Mouse (Mus musculus) embryonic fibroblast, embryonic 13.5 days (primary cell): Measurements from ENCODE around the gene Gsap. TPM values are rescaled to one million over a fixed set of nuclear protein-coding genes. Genes with fewer than 3 reads are reported as not detected.
"Not testable (repeated sequence)": the region's sequence is repeated elsewhere in the genome, so short reads cannot be mapped to it uniquely, and the experiment has no call there.

Experiments
- H3K27ac ChIP-seq: 2 replicates; pipeline ENCODE4 v1.5.1; 2012; ENCODE audit warnings: low read length, control low read depth, inconsistent platforms; ENCODE audit not compliant: insufficient read depth
- H3K4me1 ChIP-seq: 2 replicates; pipeline ENCODE4 v1.6.1; 2011; ENCODE audit warnings: low read length; ENCODE audit not compliant: control insufficient read depth, insufficient read depth
- H3K4me3 ChIP-seq: 2 replicates; pipeline ENCODE4 v1.5.1; 2011; ENCODE audit warnings: mild to moderate bottlenecking, control low read depth, low read length; ENCODE audit not compliant: insufficient read depth
- CTCF ChIP-seq: IDR thresholded peaks from 2 replicates; pipeline ENCODE4 v1.5.1; 2011; ENCODE audit warnings: mild to moderate bottlenecking, control low read depth, low read length, moderate library complexity, borderline replicate concordance; ENCODE audit not compliant: insufficient read depth
- POLR2A ChIP-seq: IDR thresholded peaks from 2 replicates; pipeline ENCODE4 v1.6.1; 2011; ENCODE audit warnings: low read depth, mild to moderate bottlenecking, control low read depth, low read length, moderate library complexity
- polyA plus RNA-seq: library from polyadenylated mRNA; stranded (reverse); fragments of >200 nt; gene quantifications from 2 replicates; pipeline ENCODE4 v1.2.4, GENCODE M21; 2011; ENCODE audit warnings: low read depth; ENCODE audit not compliant: missing spikeins, insufficient read length

The Gsap gene
- polyA plus RNA-seq, 1 experiment = 4.6 TPM

GRCm38 (mm10) chr5:21307165-21307564, 121.1 kb downstream of the Gsap start:
- Histone ChIP-seq H3K4me3 (no peak overlapping the region), H3K27ac (no peak overlapping the region), H3K4me1 (no peaks in the 10 kb centered on the region; the same call in 1 of the 2 replicates)
- no peak for TF ChIP-seq CTCF

- Histone ChIP-seq H3K27ac (no peak overlapping the region), H3K4me1 (no peaks in the 10 kb centered on the region), H3K4me3 (no peak overlapping the region)
- no peak for TF ChIP-seq CTCF
- TF ChIP-seq POLR2A = no peak
Measured at GRCm38 (mm10) chr5:21314696-21315095, 128.6 kb downstream of the Gsap start.

- H3K27ac ChIP-seq = no peak overlapping the region
- H3K4me1 ChIP-seq = no peaks in the 10 kb centered on the region
- TF ChIP-seq POLR2A (no peak), CTCF (no peak)
- no peak overlapping the region for H3K4me3 ChIP-seq
Measured at GRCm38 (mm10) chr5:21320138-21320537, 134.1 kb downstream of the Gsap start.

GRCm38 (mm10) chr5:21326494-21326893, 140.4 kb downstream of the Gsap start:
- Histone ChIP-seq H3K4me1 (no peaks in the 10 kb centered on the region), H3K27ac (no peak overlapping the region), H3K4me3 (no peak overlapping the region)
- peak; percentile 70 for TF ChIP-seq CTCF
- no peak for TF ChIP-seq POLR2A

GRCm38 (mm10) chr5:21328560-21328959, 142.5 kb downstream of the Gsap start:
- no peak overlapping the region for H3K27ac ChIP-seq
- no peak for TF ChIP-seq CTCF
- TF ChIP-seq POLR2A = no peak
- H3K4me3 ChIP-seq = no peak overlapping the region
- no peaks in the 10 kb centered on the region for H3K4me1 ChIP-seq

GRCm38 (mm10) chr5:21329672-21330665, 143.9 kb downstream of the Gsap start:
- no peak overlapping the region for H3K4me3 ChIP-seq
- H3K27ac ChIP-seq = no peak overlapping the region
- H3K4me1 ChIP-seq = no peaks in the 10 kb centered on the region
- TF ChIP-seq POLR2A = no peak
- TF ChIP-seq CTCF = no peak

- no peak overlapping the region for H3K27ac ChIP-seq
- H3K4me3 ChIP-seq = no peak overlapping the region
- no peaks in the 10 kb centered on the region for H3K4me1 ChIP-seq
- TF ChIP-seq POLR2A = no peak
Measured at GRCm38 (mm10) chr5:21331656-21332055, 145.6 kb downstream of the Gsap start.

- H3K27ac ChIP-seq = no peak overlapping the region
- no peak overlapping the region for H3K4me3 ChIP-seq
- TF ChIP-seq POLR2A = no peak
- TF ChIP-seq CTCF = no peak
- no peaks in the 10 kb centered on the region for H3K4me1 ChIP-seq
Measured at GRCm38 (mm10) chr5:21332119-21332518, 146.1 kb downstream of the Gsap start.

- H3K4me1 ChIP-seq, H3K4me3 ChIP-seq, H3K27ac ChIP-seq: not testable (repeated sequence)
Measured at GRCm38 (mm10) chr5:21342265-21342664, 156.2 kb downstream of the Gsap start.

GRCm38 (mm10) chr5:21348366-21348765, 162.3 kb downstream of the Gsap start:
- no peak overlapping the region for H3K27ac ChIP-seq
- H3K4me3 ChIP-seq = no peak overlapping the region
- TF ChIP-seq CTCF = no peak
- no peak for TF ChIP-seq POLR2A
- no peaks in the 10 kb centered on the region for H3K4me1 ChIP-seq

GRCm38 (mm10) chr5:21351678-21352077, 165.6 kb downstream of the Gsap start:
- Histone ChIP-seq H3K27ac (no peak overlapping the region), H3K4me1 (no peaks in the 10 kb centered on the region), H3K4me3 (no peak overlapping the region)
- TF ChIP-seq CTCF (no peak), POLR2A (no peak)
